Mouse (Mus musculus) NIH3T3 (cell line): ENCODE results near the gene 2010111I01Rik.
"Not testable (repeated sequence)": the region's sequence is repeated elsewhere in the genome, so short reads cannot be mapped to it uniquely, and the experiment has no call there.

Source experiments
- DNase-seq: peaks from one replicate; pipeline ENCODE4 v3.0.0-alpha.2; 2012; ENCODE audit warnings: low read depth

2010111I01Rik gene

GRCm38 (mm10) chr13:62955997-62956396, 8.7 kb upstream of the 2010111I01Rik start:
- DNase-seq, result peak; percentile 7

DNA sequence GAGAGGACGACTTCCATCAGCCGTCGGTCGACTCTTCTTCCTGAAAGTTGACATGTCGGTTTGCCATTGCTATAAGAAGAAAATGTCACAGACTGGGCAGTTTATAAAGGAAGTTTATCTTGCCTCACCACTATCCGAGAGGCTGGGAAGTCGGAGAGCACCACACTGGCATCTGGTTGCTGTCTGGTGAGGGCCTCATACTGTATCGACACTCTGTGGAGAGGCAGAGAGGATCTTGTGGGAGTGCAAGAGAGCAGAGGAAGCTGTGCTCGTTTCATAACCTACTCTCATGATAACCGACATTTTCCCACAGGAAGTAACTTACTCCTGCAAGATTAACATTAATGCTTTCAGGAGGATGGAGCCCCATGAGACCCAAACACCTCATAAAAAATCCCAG, 7.9 kb upstream of the 2010111I01Rik start:
- no peak for DNase-seq

- no peak for DNase-seq
Observed at GRCm38 (mm10) chr13:62963358-62963757, 1.3 kb upstream of the 2010111I01Rik start.

GRCm38 (mm10) chr13:62968223-62968622, 3.5 kb downstream of the 2010111I01Rik start:
- no peak for DNase-seq

DNA sequence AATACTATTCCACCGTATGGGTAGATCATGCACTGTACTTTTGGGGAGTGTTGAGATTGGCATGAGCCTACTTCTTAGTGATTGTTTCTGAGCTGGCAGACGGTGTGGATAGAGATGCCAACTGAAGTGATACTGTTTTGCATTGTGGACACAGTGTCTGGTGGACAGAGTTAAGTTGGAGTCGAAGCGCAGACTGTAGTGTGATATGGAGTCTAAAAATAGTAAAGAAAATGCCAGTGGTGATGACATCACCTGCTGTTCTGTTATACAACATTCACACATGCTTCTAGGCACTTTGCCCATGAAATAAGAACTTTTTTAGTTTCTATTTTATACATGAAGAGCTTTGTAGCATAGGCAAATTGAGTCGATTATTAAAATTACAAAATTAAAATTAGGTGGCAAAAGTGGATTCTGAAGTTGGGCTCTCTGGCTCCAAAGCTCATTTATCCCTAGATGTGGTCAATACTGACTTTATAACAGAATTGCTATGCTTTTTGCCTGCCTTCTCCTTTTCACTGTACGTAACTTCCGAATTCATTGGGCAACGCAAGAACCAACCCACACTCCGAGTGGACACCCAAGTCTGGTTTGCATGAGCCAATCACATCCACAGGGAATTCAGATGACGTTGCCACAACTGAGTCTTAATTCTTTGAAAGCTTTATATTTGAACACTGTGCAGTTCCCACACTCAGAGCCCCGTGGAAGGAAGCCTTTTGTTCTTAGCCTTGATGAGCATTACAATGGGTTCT, 6.0 kb downstream of the 2010111I01Rik start:
- peak; percentile 45 for DNase-seq

- DNase-seq, result no peak
Observed at GRCm38 (mm10) chr13:62972403-62972802, 7.7 kb downstream of the 2010111I01Rik start.

GRCm38 (mm10) chr13:62973111-62973510, 8.4 kb downstream of the 2010111I01Rik start:
- no peak for DNase-seq

DNA sequence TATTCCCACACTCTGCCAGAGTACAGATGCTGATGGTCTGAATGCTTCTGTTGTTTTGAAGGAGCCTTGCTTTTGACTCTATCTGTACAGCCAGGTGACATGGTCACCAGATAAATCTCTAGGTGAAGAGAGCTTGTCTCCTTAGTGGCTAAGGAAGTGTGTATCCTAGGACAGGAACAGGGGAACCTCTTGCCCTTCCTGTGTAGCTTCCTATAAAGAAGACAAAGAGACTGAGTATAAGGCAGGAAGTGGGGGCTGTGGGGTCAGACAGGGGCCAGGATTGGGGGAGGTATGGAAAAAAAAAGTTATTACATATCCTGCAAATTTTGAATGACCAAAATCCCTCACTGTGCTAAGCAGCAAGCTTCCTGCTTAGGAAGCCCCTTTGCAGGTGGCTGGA, 13.4 kb downstream of the 2010111I01Rik start:
- DNase-seq, result no peak

DNA sequence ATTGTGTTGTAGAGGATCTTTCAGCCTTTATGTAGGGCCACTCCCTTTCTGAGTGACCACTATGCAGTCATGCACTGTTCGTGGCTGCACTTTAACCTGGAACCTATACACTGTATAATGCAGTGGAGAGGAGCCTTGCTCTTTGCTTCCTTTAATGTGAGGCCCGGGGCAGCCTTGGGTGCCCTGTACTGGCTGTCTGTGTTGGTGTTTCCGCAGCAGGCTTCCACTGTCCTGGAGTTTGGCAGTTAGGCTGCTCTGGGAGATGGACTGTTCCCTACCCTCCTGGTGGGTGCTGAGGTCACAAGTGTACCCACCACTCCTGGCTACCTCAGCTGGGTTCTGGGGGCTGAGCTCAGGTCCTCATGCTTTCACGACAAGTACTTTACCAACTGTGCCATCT, 14.1 kb downstream of the 2010111I01Rik start:
- DNase-seq, result no peak

GRCm38 (mm10) chr13:62979215-62979614, 14.5 kb downstream of the 2010111I01Rik start:
- no peak for DNase-seq

GRCm38 (mm10) chr13:62980131-62980530, 15.4 kb downstream of the 2010111I01Rik start:
- DNase-seq, result peak; percentile 26

DNA sequence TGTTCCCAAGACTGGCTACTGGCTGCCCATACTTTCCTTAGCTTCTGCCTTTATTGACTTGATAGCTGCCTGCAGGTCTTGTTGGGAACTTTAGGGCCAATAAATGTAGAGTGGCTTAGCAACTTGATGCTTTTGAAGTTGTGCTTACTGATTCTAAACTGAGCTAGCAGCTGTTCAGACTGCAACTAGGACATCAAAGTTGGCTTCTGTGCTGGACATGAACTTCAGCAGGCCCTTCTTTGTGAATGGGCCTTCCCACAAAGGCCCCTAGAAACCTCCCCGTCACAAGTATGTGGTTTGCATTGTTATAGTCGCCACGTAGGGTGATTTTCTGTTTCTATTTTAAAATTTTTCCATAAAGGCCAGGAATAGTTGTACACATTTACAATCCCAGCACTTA, 19.8 kb downstream of the 2010111I01Rik start:
- no peak for DNase-seq

DNA sequence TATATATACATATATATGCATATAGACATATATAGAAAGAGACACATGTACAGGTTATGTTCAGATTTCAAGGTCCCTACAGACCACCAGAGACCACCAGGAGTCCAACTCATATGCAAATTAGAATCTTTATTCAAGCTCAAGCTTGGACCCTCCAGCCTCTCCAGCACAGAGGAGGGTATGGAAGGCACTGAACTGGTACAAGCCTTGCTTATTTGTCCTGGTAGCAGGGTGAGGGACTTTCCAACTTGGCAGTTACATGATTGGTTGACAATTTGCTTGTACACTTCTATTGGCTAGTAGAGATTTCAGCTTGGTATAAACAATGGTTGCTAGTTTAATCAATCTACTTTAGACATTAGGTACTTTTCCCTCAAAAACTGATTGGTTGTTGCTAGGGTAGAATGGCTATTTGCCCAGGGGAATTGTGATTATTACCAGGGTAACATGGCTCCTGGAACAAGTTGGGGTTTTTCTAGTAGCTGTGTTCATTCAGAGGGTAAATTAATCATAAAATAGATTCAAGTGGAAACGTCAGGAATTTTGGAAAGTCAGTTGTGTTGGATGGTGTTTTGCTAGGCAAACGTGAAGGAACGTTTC, 25.3 kb downstream of the 2010111I01Rik start:
- DNase-seq, result no peak

GRCm38 (mm10) chr13:62993543-62994477, 29.1 kb downstream of the 2010111I01Rik start:
- no peak for DNase-seq

DNA sequence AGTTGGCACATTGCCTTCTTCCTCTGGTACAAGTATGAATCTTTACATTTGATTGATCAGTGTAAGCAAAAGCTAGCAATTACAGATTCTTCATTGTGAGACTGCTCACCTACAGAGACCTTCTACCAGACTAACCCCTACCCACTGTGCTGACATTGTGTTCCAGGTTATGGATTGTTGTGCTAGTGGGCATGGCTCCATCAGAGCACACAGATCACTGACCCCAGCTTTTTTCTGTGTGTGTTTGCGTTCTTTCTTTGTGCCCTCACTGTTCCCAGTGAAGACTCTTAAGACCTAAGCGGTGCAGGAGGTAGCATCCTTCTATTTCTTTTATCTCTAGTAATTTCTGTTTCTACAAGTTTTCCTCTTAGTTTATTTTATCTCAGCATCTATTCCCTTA, 32.1 kb downstream of the 2010111I01Rik start:
- no peak for DNase-seq

GRCm38 (mm10) chr13:63007491-63007890, 42.8 kb downstream of the 2010111I01Rik start:
- not testable (repeated sequence) for DNase-seq

DNA sequence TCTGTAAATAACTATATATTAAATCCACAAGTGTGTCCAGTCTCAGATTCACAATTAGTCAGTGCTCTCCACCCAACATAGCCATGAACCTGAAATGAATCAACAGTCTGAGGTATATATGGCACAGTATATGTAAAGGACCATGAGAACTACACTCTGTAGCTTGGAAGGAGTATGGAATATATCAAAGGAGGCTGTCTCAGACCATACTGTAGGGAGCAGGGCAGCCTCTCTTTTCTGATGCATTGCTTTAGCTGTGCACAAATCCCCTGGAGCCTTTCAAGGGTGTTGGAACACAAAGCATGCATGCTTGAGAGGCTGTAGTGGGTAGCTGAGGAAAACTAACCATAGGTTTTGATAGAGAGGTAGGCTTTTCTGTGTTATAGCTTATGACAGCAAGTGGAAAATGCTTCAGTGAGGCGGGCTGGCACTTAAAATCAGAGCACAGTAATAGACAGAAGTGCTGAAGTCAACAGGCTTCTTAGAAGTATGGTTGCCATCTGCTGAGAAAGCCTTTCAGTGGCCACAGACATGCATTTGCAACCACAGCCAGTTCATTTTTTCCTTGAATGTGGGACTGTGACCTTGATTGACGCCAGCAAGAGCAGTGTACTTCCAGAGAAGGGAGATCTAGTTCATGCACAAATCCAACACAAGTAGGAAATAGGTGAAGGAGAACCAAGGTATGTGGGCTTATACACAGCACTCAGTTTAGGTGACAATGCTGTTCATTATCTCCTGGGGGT, 45.8 kb downstream of the 2010111I01Rik start:
- no peak for DNase-seq

DNA sequence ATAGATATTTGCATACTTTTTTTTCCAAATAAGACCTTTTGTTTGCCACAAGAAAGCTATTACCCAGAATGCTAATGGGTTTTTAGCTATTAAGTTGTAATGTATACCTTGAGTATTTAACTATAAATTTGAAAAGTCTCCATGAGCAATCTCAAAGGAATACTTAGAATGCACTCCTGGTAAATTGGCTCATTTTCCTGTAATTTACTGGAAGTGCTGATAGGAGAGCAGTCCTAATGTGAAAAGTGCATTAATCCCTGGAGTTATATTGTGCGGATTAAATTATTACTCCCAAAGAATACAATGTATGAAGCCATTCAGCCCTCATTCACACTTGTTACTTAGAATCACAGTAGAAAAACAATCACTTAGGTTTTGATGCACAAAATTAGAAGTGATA, 49.7 kb downstream of the 2010111I01Rik start:
- DNase-seq, result no peak

GRCm38 (mm10) chr13:63015362-63015761, 50.7 kb downstream of the 2010111I01Rik start:
- no peak for DNase-seq

DNA sequence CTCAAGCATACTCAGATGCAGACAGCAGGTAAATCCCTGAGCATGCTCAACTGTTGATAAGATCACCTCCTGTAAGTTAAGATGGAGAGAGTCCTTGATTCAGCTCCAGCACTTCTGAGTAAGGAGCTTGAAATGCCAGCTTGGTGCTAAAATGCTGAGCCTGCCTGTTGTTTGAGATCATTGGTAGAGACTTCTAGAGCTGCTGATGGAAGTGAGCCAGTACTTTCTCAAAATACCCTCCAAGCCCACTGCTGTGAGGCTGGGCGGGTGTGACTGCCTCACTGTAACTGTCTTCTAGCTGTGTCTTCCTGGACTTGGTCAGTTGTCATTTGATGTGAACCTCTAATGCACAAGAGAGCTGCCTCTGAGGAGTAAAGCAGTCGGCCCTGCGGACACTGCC, 51.4 kb downstream of the 2010111I01Rik start:
- no peak for DNase-seq

DNA sequence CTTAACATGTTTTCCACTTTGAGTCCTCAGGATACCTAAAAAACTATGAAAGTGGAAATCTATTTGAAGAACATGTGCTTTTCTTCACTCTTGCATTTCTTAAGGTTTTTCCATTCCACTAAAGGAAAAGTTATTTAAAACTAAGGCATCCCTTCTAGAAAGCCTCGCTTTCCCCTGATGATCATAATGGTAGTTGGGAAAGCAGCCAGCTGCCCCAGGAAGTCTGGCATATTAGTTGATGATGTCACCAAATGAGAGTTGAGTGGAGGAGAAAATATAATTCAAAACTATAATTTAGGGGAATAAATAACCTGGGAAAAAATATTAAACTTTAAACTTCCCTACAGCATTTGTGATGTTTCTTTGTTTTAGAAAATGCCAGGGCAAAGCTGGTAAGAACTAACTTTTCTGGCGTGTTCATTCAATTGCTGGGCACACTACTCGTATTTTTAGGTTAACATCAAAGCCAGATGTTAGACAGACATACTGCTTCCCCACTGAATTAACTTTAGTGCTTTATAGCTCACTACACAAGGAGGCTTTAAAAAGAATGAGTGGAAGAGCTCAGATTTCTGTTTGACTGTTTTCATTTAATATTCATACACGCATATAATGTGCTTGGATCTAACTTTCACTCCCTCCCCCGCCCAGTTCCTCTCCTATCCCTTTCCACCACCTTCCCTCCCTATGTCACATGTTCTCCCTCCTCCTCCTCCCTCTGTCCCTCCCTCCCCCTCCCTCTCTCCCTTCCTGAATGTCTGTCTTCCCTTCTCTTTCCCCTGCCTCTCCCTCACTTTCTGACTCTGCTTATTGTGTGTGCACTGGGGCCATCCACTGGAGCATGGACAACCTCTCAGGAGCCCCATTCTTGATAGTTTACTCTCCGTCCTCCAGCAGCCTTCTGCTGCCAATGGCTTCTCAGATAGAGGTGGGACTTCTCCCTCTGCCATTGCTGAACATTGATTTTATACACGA, 58.8 kb downstream of the 2010111I01Rik start:
- DNase-seq, result peak; percentile 11
